Mouse (Mus musculus) stomach, postnatal 0 days (tissue): ENCODE data around the gene Tmem218.

ENCODE experiments used
- CTCF ChIP-seq: IDR thresholded peaks from 2 replicates; pipeline ENCODE4 v1.5.1; 2016; ENCODE audit warnings: antibody characterized with exemption, low read depth, mild to moderate bottlenecking, moderate library complexity
- EP300 ChIP-seq: optimal IDR thresholded peaks from 2 replicates; pipeline ENCODE3; 2016; ENCODE audit warnings: antibody characterized with exemption

DNA sequence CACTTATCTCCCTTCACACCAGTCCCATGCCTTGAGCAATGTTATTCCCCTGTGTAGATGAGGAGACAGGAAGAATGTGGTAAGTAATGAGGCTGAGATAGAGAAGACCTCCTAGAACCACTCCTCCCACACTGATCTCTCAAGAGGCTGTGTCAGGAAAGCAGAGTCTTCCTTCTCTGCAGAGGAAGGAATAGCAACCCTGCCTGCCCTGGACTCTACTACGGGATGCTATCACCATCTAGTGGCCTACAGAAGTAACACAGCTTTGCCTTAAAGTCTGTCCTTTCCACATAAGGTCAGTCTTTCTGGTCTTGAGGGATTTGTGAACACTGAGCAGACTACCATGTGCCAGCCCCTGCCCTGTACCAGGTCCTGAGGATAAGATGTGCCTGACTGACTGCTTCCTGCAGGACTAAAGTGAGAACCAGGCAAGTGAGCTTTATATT is 21.9 kb downstream of the Tmem218 start:
- TF ChIP-seq CTCF (peak; percentile 99), EP300 (no peak)
